Mouse (Mus musculus) bone marrow, adult 2 months (tissue): ENCODE measurements around the gene Mmp28.

Experiments
- CTCF ChIP-seq: fragments of 200-500 bp; IDR thresholded peaks from 2 replicates; pipeline ENCODE4 v1.5.1; 2011; ENCODE audit warnings: low read length, control low read depth; ENCODE audit not compliant: control insufficient read depth, insufficient read depth
- POLR2A ChIP-seq: fragments of 200-500 bp; IDR thresholded peaks from 2 replicates; pipeline ENCODE4 v1.6.1; 2011; ENCODE audit warnings: low read depth, mild to moderate bottlenecking, control low read depth, low read length, borderline replicate concordance; ENCODE audit not compliant: control insufficient read depth

DNA sequence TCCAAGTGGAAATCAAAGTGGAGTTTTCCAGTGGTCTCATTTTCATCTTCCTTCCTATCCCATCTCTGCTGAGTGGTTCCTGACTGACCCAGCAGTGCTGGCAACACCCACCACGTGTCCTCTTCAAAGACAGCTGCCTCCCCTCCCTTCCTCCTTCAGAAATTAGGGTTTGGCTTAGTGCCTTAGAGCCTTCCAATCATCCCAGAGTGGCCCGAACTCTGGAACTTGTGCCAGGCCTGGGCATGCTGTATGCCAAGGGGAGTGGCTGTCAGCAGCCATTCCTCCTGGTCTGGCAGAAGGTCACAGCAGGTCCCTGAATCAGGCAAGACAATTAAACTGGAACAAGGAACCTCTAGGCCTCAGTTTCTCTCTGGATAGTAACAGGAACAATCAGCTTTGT is 3.1 kb upstream of the Mmp28 start:
- TF ChIP-seq CTCF, result no peak
- TF ChIP-seq POLR2A, result no peak
